Mouse (Mus musculus) effector memory CD4-positive, alpha-beta T cell, adult 7 months (primary cell): ENCODE data around the gene Gm8229. TPM values are rescaled to one million over a fixed set of nuclear protein-coding genes. Genes with fewer than 3 reads are reported as not detected.

Source experiments
- polyA plus RNA-seq: library from polyadenylated mRNA; unstranded; fragments of 100-300 nt; shearing (Covaris generic); gene quantifications from one replicate; pipeline ENCODE4 v1.2.1, GENCODE M21; 2017

Gm8229 gene
- not detected for polyA plus RNA-seq

DNA sequence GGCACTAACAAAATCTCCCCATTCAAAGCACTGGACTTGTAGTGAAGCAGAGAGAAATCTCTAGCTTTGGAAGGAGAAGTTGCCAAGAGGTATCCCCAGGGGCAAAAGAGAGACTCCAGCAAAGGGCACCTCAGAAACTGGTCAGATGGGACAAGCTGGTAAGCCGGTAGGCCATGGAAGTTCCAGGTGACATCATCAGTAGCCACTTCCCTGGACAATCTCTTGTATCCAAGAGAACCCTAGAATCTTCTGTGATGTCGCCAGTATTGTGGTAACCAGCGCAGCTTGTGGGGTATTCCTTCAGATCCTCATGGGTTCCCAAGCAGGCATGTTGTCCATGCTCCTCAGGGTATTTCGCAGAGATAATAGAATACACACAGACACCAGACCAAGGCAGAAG, at the start of gene Gm8229:
Gene Gm8229, plus strand, starts transcription at position 301 of the 400 bp plus-strand sequence.

DNA sequence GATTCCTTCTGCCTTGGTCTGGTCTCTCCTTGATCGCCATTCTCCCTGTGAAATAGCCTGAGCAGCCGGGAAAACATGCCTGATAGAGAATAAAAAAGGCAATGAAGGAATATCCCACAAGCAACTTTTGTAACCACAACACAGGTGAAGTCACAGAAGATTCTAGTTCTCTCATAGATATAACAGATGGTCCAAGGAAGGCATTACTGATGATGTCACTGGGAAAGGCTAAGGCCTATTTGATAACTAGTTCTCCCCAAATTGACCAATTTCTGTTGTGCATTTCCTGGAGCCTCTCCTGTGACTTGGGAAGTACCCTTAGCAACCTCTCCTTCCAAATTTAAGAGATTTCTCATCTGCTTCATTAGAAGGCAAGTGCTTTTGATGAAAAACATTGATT, 26.7 kb upstream of the Gm8229 start, which contains the start of gene Gm5930:
Gene Gm5930, minus strand, starts transcription at position 101 of the 400 bp plus-strand sequence.

DNA sequence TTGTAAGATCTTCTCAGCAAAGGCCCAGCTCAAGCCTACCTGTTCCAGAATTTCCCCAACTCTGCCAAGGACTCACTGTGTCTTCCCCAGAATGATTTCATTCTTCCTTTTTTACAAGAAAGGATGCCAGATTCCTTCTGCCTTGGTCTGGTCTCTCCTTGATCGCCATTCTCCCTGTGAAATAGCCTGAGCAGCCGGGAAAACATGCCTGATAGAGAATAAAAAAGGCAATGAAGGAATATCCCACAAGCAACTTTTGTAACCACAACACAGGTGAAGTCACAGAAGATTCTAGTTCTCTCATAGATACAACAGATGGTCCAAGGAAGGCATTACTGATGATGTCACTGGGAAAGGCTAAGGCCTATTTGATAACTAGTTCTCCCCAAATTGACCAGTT, 45.4 kb downstream of the Gm8229 start, which contains the start of gene Gm3371:
Gene Gm3371, minus strand, starts transcription at position 101 of the 400 bp plus-strand sequence.

Other genes with a start within 250 kb of the Gm8229 start
- gene Gm3327, start 241.5 kb upstream of the Gm8229 start, polyA plus RNA-seq = not detected
- not detected for gene Gm8212, start 167.7 kb upstream of the Gm8229 start, polyA plus RNA-seq
- not detected for gene 4930503E14Rik, start 152.1 kb upstream of the Gm8229 start, polyA plus RNA-seq
- gene Gm8220, start 79.8 kb upstream of the Gm8229 start, polyA plus RNA-seq = not detected
- gene Gm5930, start 26.8 kb upstream of the Gm8229 start, polyA plus RNA-seq = not detected
- not detected for gene Gm3371, start 45.3 kb downstream of the Gm8229 start, polyA plus RNA-seq
- gene Gm8232, start 68.3 kb downstream of the Gm8229 start, polyA plus RNA-seq = not detected
- gene BC061237, start 127.1 kb downstream of the Gm8229 start, polyA plus RNA-seq = not detected
- gene Gm17093, start 152.9 kb downstream of the Gm8229 start, polyA plus RNA-seq = not detected
- gene Gm8247, start 217.8 kb downstream of the Gm8229 start, polyA plus RNA-seq = not detected